Mouse (Mus musculus) MEL (cell line): Measurements from ENCODE around the gene Srebf2. TPM values are rescaled to one million over a fixed set of nuclear protein-coding genes. Genes with fewer than 3 reads are reported as not detected.

Source experiments
- DNase-seq: peaks from one replicate; pipeline ENCODE4 v3.0.0; 2011; ENCODE audit warnings: low read depth, low spot score
- H3K27ac ChIP-seq: 2 replicates; pipeline ENCODE4 v1.5.1; 2012; ENCODE audit warnings: low read depth, mild to moderate bottlenecking, control low read depth, low read length, moderate library complexity; ENCODE audit not compliant: control insufficient read depth
- H3K27me3 ChIP-seq, 2 experiments: fragments of 150-350 bp in 1 of 2; sonication (generic) in 1 of 2; 2 replicates each; pipeline ENCODE4 v1.6.1; 2012; ENCODE audit warnings: low read length in 2 of 2, mild to moderate bottlenecking in 2 of 2, improper control_type of control experiment in 1 of 2, moderate library complexity in 1 of 2; ENCODE audit not compliant: insufficient read depth in 2 of 2, control insufficient read depth in 1 of 2
- H3K36me3 ChIP-seq, 2 experiments: 2 replicates each; pipeline ENCODE4 v1.6.1; 2012 to 2014; ENCODE audit warnings: low read length in 2 of 2, improper control_type of control experiment in 1 of 2, inconsistent platforms in 1 of 2, mild to moderate bottlenecking in 1 of 2; ENCODE audit not compliant: insufficient read depth in 2 of 2, control insufficient read depth in 1 of 2
- H3K4me1 ChIP-seq, 2 experiments: fragments of 150-350 bp in 1 of 2; sonication (generic) in 1 of 2; 2 replicates each; pipeline ENCODE4 v1.6.1; 2012; ENCODE audit warnings: low read length in 2 of 2, improper control_type of control experiment in 1 of 2, mild to moderate bottlenecking in 1 of 2; ENCODE audit not compliant: insufficient read depth in 2 of 2, control insufficient read depth in 1 of 2
- H3K4me3 ChIP-seq, 2 experiments: fragments of 150-350 bp in 1 of 2; sonication (generic) in 1 of 2; 2 replicates each; pipeline ENCODE4 v1.5.1; 2012; ENCODE audit warnings: low read depth in 2 of 2, low read length in 2 of 2, mild to moderate bottlenecking in 2 of 2, moderate library complexity in 2 of 2, control low read depth in 1 of 2, improper control_type of control experiment in 1 of 2; ENCODE audit not compliant: control insufficient read depth in 1 of 2, insufficient read depth in 1 of 2
- H3K79me2 ChIP-seq: 2 replicates; pipeline ENCODE4 v1.6.1; 2012; ENCODE audit warnings: mild to moderate bottlenecking, low read length, moderate library complexity; ENCODE audit not compliant: control insufficient read depth, poor library complexity, insufficient read depth
- H3K9ac ChIP-seq: 2 replicates; pipeline ENCODE4 v1.6.1; 2012; ENCODE audit warnings: low read depth, mild to moderate bottlenecking, control low read depth, low read length, moderate library complexity; ENCODE audit not compliant: control insufficient read depth, poor library complexity, severe bottlenecking
- H3K9me3 ChIP-seq: fragments of 150-350 bp; sonication (generic); replicated peaks from 2 replicates; pipeline ENCODE4 v1.6.1; 2012; ENCODE audit warnings: mild to moderate bottlenecking, low read length, improper control_type of control experiment, moderate library complexity; ENCODE audit not compliant: insufficient read depth
- BHLHE40 ChIP-seq: IDR thresholded peaks from 2 replicates; pipeline ENCODE4 v1.6.1; 2012; ENCODE audit warnings: low read depth, mild to moderate bottlenecking, inconsistent platforms, low read length, improper control_type of control experiment, borderline replicate concordance
- E2F4 ChIP-seq: IDR thresholded peaks from 2 replicates; pipeline ENCODE4 v1.6.1; 2011; ENCODE audit warnings: low read depth, low read length, improper control_type of control experiment, borderline replicate concordance
- ELF1 ChIP-seq: IDR thresholded peaks from 2 replicates; pipeline ENCODE4 v1.6.1; 2014; ENCODE audit warnings: low read depth, mild to moderate bottlenecking, inconsistent platforms, low read length, improper control_type of control experiment, moderate library complexity
- EP300 ChIP-seq, 2 experiments: IDR thresholded peaks; 2 replicates each; pipeline ENCODE4 v1.6.1; 2011; ENCODE audit warnings: improper control_type of control experiment in 2 of 2, low read length in 2 of 2, low read depth in 1 of 2, mild to moderate bottlenecking in 1 of 2
- ETS1 ChIP-seq: IDR thresholded peaks from 2 replicates; pipeline ENCODE4 v1.6.1; 2012; ENCODE audit warnings: low read depth, mild to moderate bottlenecking, inconsistent platforms, low read length, improper control_type of control experiment, moderate library complexity
- GABPA ChIP-seq: IDR thresholded peaks from 2 replicates; pipeline ENCODE4 v1.6.1; 2012; ENCODE audit warnings: low read depth, mild to moderate bottlenecking, inconsistent platforms, low read length, improper control_type of control experiment, moderate library complexity
- GATA1 ChIP-seq: IDR thresholded peaks from 2 replicates; pipeline ENCODE4 v1.6.1; 2011; ENCODE audit warnings: low read depth, low read length, improper control_type of control experiment
- KAT2A ChIP-seq: conservative IDR thresholded peaks from 2 replicates; pipeline ENCODE4 v1.6.1; 2012; ENCODE audit warnings: low read depth, low read length, improper control_type of control experiment, inconsistent platforms
- MAZ ChIP-seq: IDR thresholded peaks from 2 replicates; pipeline ENCODE4 v1.6.1; 2012; ENCODE audit warnings: low read depth, mild to moderate bottlenecking, inconsistent platforms, low read length, improper control_type of control experiment
- MXI1 ChIP-seq: IDR thresholded peaks from 2 replicates; pipeline ENCODE4 v1.6.1; 2011; ENCODE audit warnings: mild to moderate bottlenecking, low read depth, low read length, improper control_type of control experiment
- MYB ChIP-seq: IDR thresholded peaks from 2 replicates; pipeline ENCODE4 v1.6.1; 2011; ENCODE audit warnings: mild to moderate bottlenecking, low read depth, low read length, improper control_type of control experiment
- MYC ChIP-seq: IDR thresholded peaks from 2 replicates; pipeline ENCODE4 v1.6.1; 2011; ENCODE audit warnings: low read depth, mild to moderate bottlenecking, low read length, improper control_type of control experiment, moderate library complexity
- NELFE ChIP-seq: IDR thresholded peaks from 2 replicates; pipeline ENCODE4 v1.6.1; 2011; ENCODE audit warnings: low read depth, low read length, improper control_type of control experiment
- NRF1 ChIP-seq: IDR thresholded peaks from 2 replicates; pipeline ENCODE4 v1.6.1; 2014; ENCODE audit warnings: low read depth, mild to moderate bottlenecking, inconsistent platforms, low read length, improper control_type of control experiment, moderate library complexity; ENCODE audit not compliant: poor library complexity, insufficient read depth, severe bottlenecking
- POLR2AphosphoS2 ChIP-seq: IDR thresholded peaks from 2 replicates; pipeline ENCODE4 v1.6.1; 2011; ENCODE audit warnings: low read length, improper control_type of control experiment
- RAD21 ChIP-seq: IDR thresholded peaks from 2 replicates; pipeline ENCODE4 v1.6.1; 2011; ENCODE audit warnings: mild to moderate bottlenecking, low read depth, low read length, improper control_type of control experiment
- RCOR1 ChIP-seq: IDR thresholded peaks from 2 replicates; pipeline ENCODE4 v1.6.1; 2012; ENCODE audit warnings: low read depth, mild to moderate bottlenecking, inconsistent platforms, low read length, improper control_type of control experiment
- UBTF ChIP-seq: IDR thresholded peaks from 2 replicates; pipeline ENCODE4 v1.6.1; 2012; ENCODE audit warnings: low read depth, mild to moderate bottlenecking, inconsistent platforms, low read length, improper control_type of control experiment, moderate library complexity, borderline replicate concordance; ENCODE audit not compliant: insufficient read depth
- ZC3H11A ChIP-seq: IDR thresholded peaks from 2 replicates; pipeline ENCODE4 v1.6.1; 2012; ENCODE audit warnings: low read depth, mild to moderate bottlenecking, inconsistent platforms, low read length, improper control_type of control experiment
- ZKSCAN1 ChIP-seq: IDR thresholded peaks from 2 replicates; pipeline ENCODE4 v1.6.1; 2012; ENCODE audit warnings: low read depth, mild to moderate bottlenecking, inconsistent platforms, low read length, improper control_type of control experiment, moderate library complexity
- ZNF384 ChIP-seq: IDR thresholded peaks from 2 replicates; pipeline ENCODE4 v1.6.1; 2012; ENCODE audit warnings: low read depth, mild to moderate bottlenecking, inconsistent platforms, low read length, improper control_type of control experiment
- polyA plus RNA-seq, 2 experiments: library from polyadenylated mRNA; stranded (reverse) in 1 of 2; unstranded in 1 of 2; fragments of >175 nt in 1 of 2; fragments of >200 nt in 1 of 2; gene quantifications; 2 replicates each; pipeline versions ENCODE4 v1.2.1 to v1.2.4; 2012; ENCODE audit warnings: low replicate concordance in 2 of 2, low read depth in 1 of 2; ENCODE audit not compliant: insufficient read length in 2 of 2, insufficient read depth in 1 of 2, missing spikeins in 1 of 2
- total RNA-seq: library from RNA; depleted of rRNA; stranded (reverse); fragments of 300-350 nt; gene quantifications from 2 replicates; pipeline ENCODE4 v1.2.3, GENCODE M21; 2012

Srebf2 gene
- total and polyA plus RNA-seq, 3 experiments: 40.5 to 161 TPM; not detected in 1

DNA sequence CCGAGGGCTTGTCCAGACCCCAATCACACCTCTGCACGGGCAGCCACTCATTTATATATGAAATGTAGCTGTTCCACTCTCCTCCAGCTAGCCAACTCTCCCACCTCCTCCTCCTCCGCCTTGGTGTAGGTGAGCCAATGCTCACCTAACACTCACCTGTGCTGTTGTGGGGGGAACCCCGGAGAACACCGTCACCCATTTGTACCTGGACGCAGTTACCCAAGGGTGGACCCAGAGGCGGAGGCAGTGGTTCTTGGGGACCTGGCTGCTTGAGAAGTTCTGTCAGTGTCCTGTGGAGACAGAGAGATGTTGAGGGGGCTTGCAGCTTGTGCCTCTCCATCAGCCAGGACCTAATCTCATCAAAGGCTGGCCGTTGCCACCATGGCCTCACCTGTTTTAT, 61.3 kb downstream of the Srebf2 start:
- H3K9me3 ChIP-seq: no peaks in the 10 kb centered on the region
- no peaks in the 10 kb centered on the region for H3K79me2 ChIP-seq
- no peaks in the 10 kb centered on the region for H3K4me1 ChIP-seq
- no peak for TF ChIP-seq MAZ
- TF ChIP-seq UBTF: no peak
- no peak for TF ChIP-seq GABPA
- no peak for TF ChIP-seq GATA1
- TF ChIP-seq, all 39 proteins: peak for 0
- no peaks in the 10 kb centered on the region for H3K36me3 ChIP-seq
- H3K4me3 ChIP-seq: no peak overlapping the region
- H3K27me3 ChIP-seq: no peaks in the 10 kb centered on the region
- no peak for DNase-seq
- H3K9ac ChIP-seq: no peak overlapping the region
- no peak overlapping the region for H3K27ac ChIP-seq

DNA sequence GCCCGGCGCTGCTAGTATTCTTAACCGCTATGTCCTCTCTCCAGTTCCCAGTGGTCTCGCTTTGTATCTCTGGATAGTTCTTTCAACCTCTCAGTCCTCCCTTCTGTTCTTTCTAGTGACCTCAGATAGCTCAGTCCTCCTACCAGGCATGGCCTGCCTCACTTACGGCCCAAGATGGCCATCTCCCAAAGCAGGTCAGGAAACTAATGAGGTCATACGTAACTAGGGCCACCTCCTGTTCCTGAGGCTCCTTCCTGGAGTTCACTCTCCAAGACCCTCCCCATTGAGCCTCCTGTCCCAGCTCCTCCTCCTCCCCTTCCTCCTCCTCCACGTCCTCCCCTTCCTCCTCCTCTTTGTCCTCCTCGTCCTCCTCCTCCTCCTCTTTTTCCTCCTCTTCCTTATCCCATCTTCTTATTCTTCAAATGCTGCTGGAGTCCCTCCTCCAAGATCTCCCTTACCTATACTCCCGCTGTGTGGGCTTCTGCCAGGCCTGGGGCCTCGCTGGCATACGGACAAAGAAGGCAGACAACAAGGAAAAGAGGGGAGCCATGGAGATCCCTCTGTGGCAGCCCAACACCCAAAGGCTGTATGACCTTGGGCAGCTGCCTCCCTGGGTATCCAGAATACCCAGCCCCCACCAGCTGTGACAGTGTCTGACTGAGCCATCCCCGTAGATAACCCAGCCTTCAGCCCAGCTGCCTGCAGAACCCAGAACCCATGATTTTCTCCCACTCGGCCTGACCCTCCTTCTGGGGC, 62.5 kb downstream of the Srebf2 start:
- Histone ChIP-seq H3K4me3 (no peak overlapping the region), H3K79me2 (no peaks in the 10 kb centered on the region), H3K36me3 (no peaks in the 10 kb centered on the region), H3K9me3 (no peaks in the 10 kb centered on the region), H3K4me1 (no peaks in the 10 kb centered on the region), H3K9ac (no peak overlapping the region), H3K27me3 (no peaks in the 10 kb centered on the region), H3K27ac (no peak overlapping the region)
- no peak for DNase-seq
- TF ChIP-seq KAT2A (no peak), EP300 (IDR thresholded peaks at IDR 0.05; ENCODE audit: low read depth in 1 of 2, low read length in 2 of 2) (no peak), NELFE (no peak), NRF1 (no peak), ETS1 (no peak), ZKSCAN1 (no peak), MYB (no peak), E2F4 (no peak), ZC3H11A (no peak), BHLHE40 (no peak), RCOR1 (no peak), MYC (no peak), UBTF (no peak), RAD21 (no peak), ELF1 (no peak), GATA1 (no peak), ZNF384 (no peak), POLR2AphosphoS2 (no peak), GABPA (no peak), MXI1 (no peak)
